Mouse (Mus musculus): ENCODE results near the gene Acap3. TPM values are rescaled to one million over a fixed set of nuclear protein-coding genes. Genes with fewer than 3 reads are reported as not detected.

Acap3 gene
- polyA plus RNA-seq, 1 experiment from 2014 or later = 2.8 TPM

- Histone ChIP-seq H3K4me1 (ENCODE audit: insufficient read depth) (peaks cover 4% of the 10 kb centered on the region), H3K27me3 (ENCODE audit: insufficient read depth, low read length) (no peaks in the 10 kb centered on the region), H3K4me3 (ENCODE audit: low read depth, low read length) (no peak overlapping the region), H3K9ac (replicated peaks) (no peak overlapping the region), H3K4me2 (ENCODE audit: low read depth, low read length) (no peak overlapping the region), H3K9me3 (ENCODE audit: low read length) (no peaks in the 10 kb centered on the region), H3K36me3 (replicated peaks; ENCODE audit: insufficient read depth, low read length) (peaks cover 40% of the 10 kb centered on the region), H3K27ac (ENCODE audit: low read depth) (no peak overlapping the region)
- WGBS (ENCODE audit: insufficient replicate concordance) = 88% methylated on average over 12 of the region's 12 CpGs
- ATAC-seq = no peak
- TF ChIP-seq EP300 (IDR thresholded peaks at IDR 0.05; ENCODE audit: low read depth) (no peak), CTCF (IDR thresholded peaks at IDR 0.05; ENCODE audit: low read depth) (no peak)
- no peak for DNase-seq
These were observed 35.6 kb upstream of the Acap3 start for GRCm38 (mm10) chr4:155856071-155856470.

- Histone ChIP-seq H3K4me2 (ENCODE audit: low read depth, low read length) (no peak overlapping the region), H3K27ac (ENCODE audit: low read depth) (no peak overlapping the region), H3K27me3 (ENCODE audit: insufficient read depth, low read length) (no peaks in the 10 kb centered on the region), H3K4me1 (ENCODE audit: insufficient read depth) (no peaks in the 10 kb centered on the region), H3K9me3 (ENCODE audit: low read length) (no peaks in the 10 kb centered on the region), H3K9ac (replicated peaks) (no peak overlapping the region), H3K4me3 (ENCODE audit: low read depth, low read length) (no peak overlapping the region), H3K36me3 (replicated peaks; ENCODE audit: insufficient read depth, low read length) (peaks cover 40% of the 10 kb centered on the region)
- TF ChIP-seq CTCF (IDR thresholded peaks at IDR 0.05; ENCODE audit: low read depth) = no peak
- no peak for ATAC-seq
- WGBS (ENCODE audit: insufficient replicate concordance) = 63% methylated on average over 3 of the region's 3 CpGs
- no peak for DNase-seq
These were observed 34.7 kb upstream of the Acap3 start for GRCm38 (mm10) chr4:155856881-155857280.

- H3K4me1 ChIP-seq (ENCODE audit: insufficient read depth) = no peaks in the 10 kb centered on the region
- H3K27me3 ChIP-seq (ENCODE audit: insufficient read depth, low read length) = no peaks in the 10 kb centered on the region
- DNase-seq = peak; percentile 80
- no peak overlapping the region for H3K4me3 ChIP-seq (ENCODE audit: low read depth, low read length)
- H3K36me3 ChIP-seq (replicated peaks; ENCODE audit: insufficient read depth, low read length) = peaks cover 40% of the 10 kb centered on the region
- H3K4me2 ChIP-seq (ENCODE audit: low read depth, low read length) = no peak overlapping the region
- no peaks in the 10 kb centered on the region for H3K9me3 ChIP-seq (ENCODE audit: low read length)
- no peak for TF ChIP-seq CTCF (IDR thresholded peaks at IDR 0.05; ENCODE audit: low read depth)
- no peak for TF ChIP-seq EP300 (IDR thresholded peaks at IDR 0.05; ENCODE audit: low read depth)
- peak; percentile 43 for ATAC-seq
- H3K9ac ChIP-seq (replicated peaks) = no peak overlapping the region
- 29% methylated on average over 13 of the region's 13 CpGs for WGBS (ENCODE audit: insufficient replicate concordance)
- no peak overlapping the region for H3K27ac ChIP-seq (ENCODE audit: low read depth)
These were observed 32.3 kb upstream of the Acap3 start for GRCm38 (mm10) chr4:155859318-155859717.

GRCm38 (mm10) chr4:155861787-155862186, 29.8 kb upstream of the Acap3 start:
- Histone ChIP-seq H3K36me3 (replicated peaks; ENCODE audit: insufficient read depth, low read length) (peaks cover 35% of the 10 kb centered on the region), H3K9me3 (ENCODE audit: low read length) (no peaks in the 10 kb centered on the region), H3K9ac (replicated peaks) (no peak overlapping the region), H3K4me1 (ENCODE audit: insufficient read depth) (no peaks in the 10 kb centered on the region), H3K4me2 (ENCODE audit: low read depth, low read length) (no peak overlapping the region), H3K27ac (ENCODE audit: low read depth) (no peak overlapping the region), H3K4me3 (ENCODE audit: low read depth, low read length) (no peak overlapping the region), H3K27me3 (ENCODE audit: insufficient read depth, low read length) (no peaks in the 10 kb centered on the region)
- DNase-seq (no peak), ATAC-seq (peak; percentile 62)
- WGBS (ENCODE audit: insufficient replicate concordance) = 75% methylated on average over 7 of the region's 7 CpGs
- no peak for TF ChIP-seq EP300 (IDR thresholded peaks at IDR 0.05; ENCODE audit: low read depth)
- TF ChIP-seq CTCF (IDR thresholded peaks at IDR 0.05; ENCODE audit: low read depth) = no peak

GRCm38 (mm10) chr4:155863001-155863400, 28.6 kb upstream of the Acap3 start, which contains the start of gene Tas1r3:
Tas1r3 (minus strand) TSS chr4:155863362.
- TF ChIP-seq CTCF (IDR thresholded peaks at IDR 0.05; ENCODE audit: low read depth) (no peak), EP300 (IDR thresholded peaks at IDR 0.05; ENCODE audit: low read depth) (no peak)
- H3K36me3 ChIP-seq (replicated peaks; ENCODE audit: insufficient read depth, low read length) = peaks cover 33% of the 10 kb centered on the region
- no peak within 1 kb of the TSS for H3K27ac ChIP-seq (ENCODE audit: low read depth)
- ATAC-seq (no peak), DNase-seq (no peak)
- H3K27me3 ChIP-seq (ENCODE audit: insufficient read depth, low read length) = no peaks in the 10 kb centered on the region
- 74% methylated on average over 5 of the region's 5 CpGs for WGBS (ENCODE audit: insufficient replicate concordance)
- peaks cover 2% of the 10 kb centered on the region for H3K4me1 ChIP-seq (ENCODE audit: insufficient read depth)
- no peak within 1 kb of the TSS for H3K4me3 ChIP-seq (ENCODE audit: low read depth, low read length)
- no peak within 1 kb of the TSS for H3K9ac ChIP-seq (replicated peaks)
- no peak within 1 kb of the TSS for H3K4me2 ChIP-seq (ENCODE audit: low read depth, low read length)
- no peaks in the 10 kb centered on the region for H3K9me3 ChIP-seq (ENCODE audit: low read length)

- 6% methylated on average over 22 of the region's 22 CpGs for WGBS (ENCODE audit: insufficient replicate concordance)
- no peak for DNase-seq
- peak overlapping the region; percentile 72 for H3K27ac ChIP-seq (ENCODE audit: low read depth)
These were observed 22.9 kb upstream of the Acap3 start for GRCm38 (mm10) chr4:155868614-155869298.

More at GRCm38 (mm10) chr4:155868614-155869298, 22.9 kb upstream of the Acap3 start:
- TF ChIP-seq EP300 (IDR thresholded peaks at IDR 0.05; ENCODE audit: low read depth) (no peak), CTCF (IDR thresholded peaks at IDR 0.05; ENCODE audit: low read depth) (no peak)
- Histone ChIP-seq H3K36me3 (replicated peaks; ENCODE audit: insufficient read depth, low read length) (peaks cover 28% of the 10 kb centered on the region), H3K9me3 (ENCODE audit: low read length) (no peaks in the 10 kb centered on the region), H3K4me1 (ENCODE audit: insufficient read depth) (peaks cover 21% of the 10 kb centered on the region), H3K9ac (replicated peaks) (peak overlapping the region; percentile 88), H3K27me3 (ENCODE audit: insufficient read depth, low read length) (no peaks in the 10 kb centered on the region), H3K4me2 (ENCODE audit: low read depth, low read length) (peak overlapping the region; percentile 99), H3K4me3 (ENCODE audit: low read depth, low read length) (peak overlapping the region; percentile 87)
- ATAC-seq = peak; percentile 50

Measured in liver, postnatal 0 days (tissue).